Mouse (Mus musculus): ENCODE data around the gene Rae1. TPM values are rescaled to one million over a fixed set of nuclear protein-coding genes. Genes with fewer than 3 reads are reported as not detected.

Gene Rae1
- polyA plus RNA-seq, 1 experiment from 2014 or later: 156 TPM

DNA sequence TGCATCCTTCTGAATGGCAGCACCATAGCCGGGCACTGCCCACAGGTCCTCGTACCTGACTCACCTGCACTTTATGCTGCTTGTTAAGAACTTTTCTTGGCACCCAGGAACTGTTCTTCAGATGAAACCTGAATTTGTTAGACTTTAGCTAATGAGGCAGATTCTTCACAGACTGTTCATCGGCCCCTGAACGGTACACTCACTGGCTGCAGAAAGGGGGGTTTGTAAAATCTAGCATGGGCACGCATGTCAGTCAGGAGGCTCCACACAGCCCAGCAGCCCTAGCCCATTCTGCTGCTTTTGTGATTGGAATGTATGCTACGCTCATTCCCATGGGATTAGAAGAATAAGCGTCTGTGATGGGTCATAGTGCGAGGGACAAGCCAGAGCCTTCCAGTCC, 3.8 kb downstream of the Rae1 start:
- Histone ChIP-seq H3K4me3 (ENCODE audit: low read depth, low read length) (no peak overlapping the region), H3K9ac (ENCODE audit: low read length) (no peak overlapping the region), H3K9me3 (replicated peaks; ENCODE audit: control insufficient read depth, low read length) (no peaks in the 10 kb centered on the region), H3K27me3 (replicated peaks; ENCODE audit: control insufficient read depth, insufficient read depth, low read length) (no peaks in the 10 kb centered on the region), H3K36me3 (ENCODE audit: control insufficient read depth, insufficient read depth, low read length) (peaks cover 62% of the 10 kb centered on the region), H3K4me1 (ENCODE audit: control insufficient read depth, insufficient read depth, low read length) (peaks cover 7% of the 10 kb centered on the region), H3K27ac (ENCODE audit: low read depth, low read length) (no peak overlapping the region), H3K4me2 (ENCODE audit: low read length) (no peak overlapping the region)
- ATAC-seq (no peak), DNase-seq (ENCODE audit: low spot score) (no peak)
- WGBS: 92% methylated on average over 8 of the region's 8 CpGs

GRCm38 (mm10) chr2:173010220-173010717, 10.4 kb downstream of the Rae1 start:
- Histone ChIP-seq H3K4me2 (ENCODE audit: low read length) (no peak overlapping the region), H3K9ac (ENCODE audit: low read length) (no peak overlapping the region), H3K27ac (ENCODE audit: low read depth, low read length) (no peak overlapping the region), H3K4me3 (ENCODE audit: low read depth, low read length) (no peak overlapping the region), H3K4me1 (ENCODE audit: control insufficient read depth, insufficient read depth, low read length) (no peaks in the 10 kb centered on the region), H3K9me3 (replicated peaks; ENCODE audit: control insufficient read depth, low read length) (no peaks in the 10 kb centered on the region), H3K36me3 (ENCODE audit: control insufficient read depth, insufficient read depth, low read length) (peaks cover 99% of the 10 kb centered on the region), H3K27me3 (replicated peaks; ENCODE audit: control insufficient read depth, insufficient read depth, low read length) (no peaks in the 10 kb centered on the region)
- no peak for ATAC-seq
- no peak for DNase-seq (ENCODE audit: low spot score)
- 74% methylated on average over 3 of the region's 3 CpGs for WGBS

- ATAC-seq (no peak), DNase-seq (ENCODE audit: low spot score) (no peak)
- Histone ChIP-seq H3K4me1 (ENCODE audit: control insufficient read depth, insufficient read depth, low read length) (no peaks in the 10 kb centered on the region), H3K4me2 (ENCODE audit: low read length) (no peak overlapping the region), H3K9ac (ENCODE audit: low read length) (no peak overlapping the region), H3K27me3 (replicated peaks; ENCODE audit: control insufficient read depth, insufficient read depth, low read length) (no peaks in the 10 kb centered on the region), H3K4me3 (ENCODE audit: low read depth, low read length) (no peak overlapping the region), H3K36me3 (ENCODE audit: control insufficient read depth, insufficient read depth, low read length) (peaks cover 98% of the 10 kb centered on the region), H3K27ac (ENCODE audit: low read depth, low read length) (no peak overlapping the region), H3K9me3 (replicated peaks; ENCODE audit: control insufficient read depth, low read length) (no peaks in the 10 kb centered on the region)
- 97% methylated on average over 8 of the region's 8 CpGs for WGBS
Measured at GRCm38 (mm10) chr2:173011440-173011839, 11.5 kb downstream of the Rae1 start.

DNA sequence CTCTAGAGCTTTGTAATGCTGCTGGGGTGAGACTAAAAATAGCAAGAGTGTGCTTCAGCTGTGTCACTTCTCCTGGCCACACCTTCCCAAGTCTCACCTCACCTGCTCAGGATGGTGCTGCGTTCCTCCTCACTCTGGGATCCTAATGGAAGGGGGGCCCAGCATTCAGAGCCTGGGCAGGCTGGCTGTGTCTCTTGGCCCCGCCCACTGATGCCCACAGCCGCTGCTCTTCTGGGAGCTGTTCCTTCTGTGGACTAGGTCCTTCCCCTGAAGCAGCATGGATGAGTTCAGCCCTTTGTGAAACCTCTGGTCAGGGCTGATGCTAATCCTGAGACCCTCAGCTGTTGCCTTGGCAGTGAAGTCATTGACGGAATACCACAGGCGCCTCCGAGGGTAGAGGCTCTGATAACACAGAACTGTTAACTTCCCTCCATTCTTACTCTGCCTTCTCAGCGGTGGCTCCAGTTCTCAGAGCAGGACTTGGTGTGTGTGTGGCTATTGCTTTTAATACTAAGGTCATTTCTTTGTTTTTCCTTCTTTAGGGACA, 14.9 kb downstream of the Rae1 start:
- Histone ChIP-seq H3K27me3 (replicated peaks; ENCODE audit: control insufficient read depth, insufficient read depth, low read length) (0 out of 2 replicates have a peak, but pooled peaks cover 3% of the 10 kb centered on the region), H3K27ac (ENCODE audit: low read depth, low read length) (no peak overlapping the region), H3K4me2 (ENCODE audit: low read length) (no peak overlapping the region), H3K36me3 (ENCODE audit: control insufficient read depth, insufficient read depth, low read length) (peaks cover 65% of the 10 kb centered on the region), H3K9me3 (replicated peaks; ENCODE audit: control insufficient read depth, low read length) (no peaks in the 10 kb centered on the region), H3K4me1 (ENCODE audit: control insufficient read depth, insufficient read depth, low read length) (peaks cover 4% of the 10 kb centered on the region; the same call in 1 of the 2 replicates), H3K9ac (ENCODE audit: low read length) (no peak overlapping the region), H3K4me3 (ENCODE audit: low read depth, low read length) (no peak overlapping the region)
- no peak for DNase-seq (ENCODE audit: low spot score)
- WGBS: 76% methylated on average over 7 of the region's 7 CpGs
- ATAC-seq: no peak

DNA sequence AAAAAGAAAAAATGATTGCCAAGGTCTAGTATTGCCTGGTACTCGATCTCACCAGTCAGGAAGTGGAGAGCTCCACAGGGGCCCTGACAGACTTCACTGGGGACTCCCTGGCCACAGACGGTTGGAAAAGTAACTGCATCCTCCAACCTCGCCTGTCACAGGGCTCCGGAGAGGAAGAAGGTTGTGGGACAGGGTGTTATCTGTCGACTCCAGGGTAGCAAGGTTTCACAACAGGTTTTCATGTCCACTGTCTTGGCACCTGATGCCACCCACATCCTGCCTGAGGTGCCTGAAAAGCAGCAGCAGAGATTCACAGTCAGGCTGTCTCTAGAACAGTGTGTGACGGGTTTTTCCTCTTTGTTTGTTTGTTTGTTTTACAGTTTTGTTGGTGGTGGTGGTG, 18.0 kb downstream of the Rae1 start:
- no peak overlapping the region for H3K4me2 ChIP-seq (ENCODE audit: low read length)
- H3K36me3 ChIP-seq (ENCODE audit: control insufficient read depth, insufficient read depth, low read length): peaks cover 34% of the 10 kb centered on the region
- ATAC-seq (no peak), DNase-seq (ENCODE audit: low spot score) (no peak)
- 43% methylated on average over 6 of the region's 6 CpGs for WGBS
- no peak overlapping the region for H3K27ac ChIP-seq (ENCODE audit: low read depth, low read length)
- 0 out of 2 replicates have a peak, but pooled peaks cover 3% of the 10 kb centered on the region for H3K27me3 ChIP-seq (replicated peaks; ENCODE audit: control insufficient read depth, insufficient read depth, low read length)
- H3K4me3 ChIP-seq (ENCODE audit: low read depth, low read length): no peak overlapping the region
- H3K4me1 ChIP-seq (ENCODE audit: control insufficient read depth, insufficient read depth, low read length): peaks cover 13% of the 10 kb centered on the region
- no peak overlapping the region for H3K9ac ChIP-seq (ENCODE audit: low read length)
- H3K9me3 ChIP-seq (replicated peaks; ENCODE audit: control insufficient read depth, low read length): no peaks in the 10 kb centered on the region

- Histone ChIP-seq H3K4me3 (ENCODE audit: low read depth, low read length) (no peak overlapping the region), H3K36me3 (ENCODE audit: control insufficient read depth, insufficient read depth, low read length) (peaks cover 31% of the 10 kb centered on the region), H3K27me3 (replicated peaks; ENCODE audit: control insufficient read depth, insufficient read depth, low read length) (0 out of 2 replicates have a peak, but pooled peaks cover 3% of the 10 kb centered on the region), H3K4me2 (ENCODE audit: low read length) (no peak overlapping the region), H3K9me3 (replicated peaks; ENCODE audit: control insufficient read depth, low read length) (no peaks in the 10 kb centered on the region), H3K27ac (ENCODE audit: low read depth, low read length) (no peak overlapping the region), H3K4me1 (ENCODE audit: control insufficient read depth, insufficient read depth, low read length) (peaks cover 20% of the 10 kb centered on the region), H3K9ac (ENCODE audit: low read length) (no peak overlapping the region)
- no peak for ATAC-seq
- DNase-seq (ENCODE audit: low spot score): no peak
- 24% methylated on average over 8 of the region's 8 CpGs for WGBS
Measured at GRCm38 (mm10) chr2:173018618-173019017, 18.7 kb downstream of the Rae1 start.

DNA sequence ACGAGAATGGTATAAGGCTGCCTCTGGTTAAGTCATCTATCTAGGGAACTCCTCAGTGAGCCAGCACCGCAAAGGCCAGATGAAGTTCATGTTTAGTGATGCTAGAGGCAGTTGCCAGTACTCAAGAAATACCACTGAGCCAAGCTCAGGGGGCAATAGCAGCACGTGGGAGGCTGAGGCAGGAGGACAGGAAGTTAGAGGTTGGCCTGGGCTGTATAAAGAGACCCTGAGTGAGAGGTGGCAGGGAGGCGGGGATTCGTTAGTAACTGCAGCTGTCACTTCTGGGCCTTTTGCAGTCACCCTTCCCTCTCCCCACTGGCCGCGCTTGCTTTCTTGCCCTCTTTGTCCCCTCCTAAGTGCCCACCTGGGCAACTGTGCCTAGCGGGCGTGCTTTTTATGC, 19.4 kb downstream of the Rae1 start:
- Histone ChIP-seq H3K4me3 (ENCODE audit: low read depth, low read length) (peak overlapping the region; percentile 32), H3K27ac (ENCODE audit: low read depth, low read length) (no peak overlapping the region), H3K4me2 (ENCODE audit: low read length) (peak overlapping the region; percentile 86), H3K9ac (ENCODE audit: low read length) (peak overlapping the region; percentile 41), H3K36me3 (ENCODE audit: control insufficient read depth, insufficient read depth, low read length) (peaks cover 24% of the 10 kb centered on the region), H3K4me1 (ENCODE audit: control insufficient read depth, insufficient read depth, low read length) (peaks cover 26% of the 10 kb centered on the region), H3K27me3 (replicated peaks; ENCODE audit: control insufficient read depth, insufficient read depth, low read length) (0 out of 2 replicates have a peak, but pooled peaks cover 3% of the 10 kb centered on the region), H3K9me3 (replicated peaks; ENCODE audit: control insufficient read depth, low read length) (no peaks in the 10 kb centered on the region)
- WGBS: 9% methylated on average over 9 of the region's 9 CpGs
- DNase-seq (ENCODE audit: low spot score): peak; percentile 15
- no peak for ATAC-seq

GRCm38 (mm10) chr2:173019790-173020189, 19.9 kb downstream of the Rae1 start:
- ATAC-seq: peak; percentile 75
- Histone ChIP-seq H3K36me3 (ENCODE audit: control insufficient read depth, insufficient read depth, low read length) (peaks cover 22% of the 10 kb centered on the region), H3K4me2 (ENCODE audit: low read length) (peak overlapping the region; percentile 86), H3K27ac (ENCODE audit: low read depth, low read length) (no peak overlapping the region), H3K4me3 (ENCODE audit: low read depth, low read length) (peak overlapping the region; percentile 32), H3K9ac (ENCODE audit: low read length) (peak overlapping the region; percentile 41), H3K4me1 (ENCODE audit: control insufficient read depth, insufficient read depth, low read length) (peaks cover 30% of the 10 kb centered on the region), H3K27me3 (replicated peaks; ENCODE audit: control insufficient read depth, insufficient read depth, low read length) (0 out of 2 replicates have a peak, but pooled peaks cover 3% of the 10 kb centered on the region), H3K9me3 (replicated peaks; ENCODE audit: control insufficient read depth, low read length) (no peaks in the 10 kb centered on the region)
- under 1% methylated on average over 18 of the region's 29 CpGs for WGBS
- peak; percentile 93 for DNase-seq (ENCODE audit: low spot score)

DNA sequence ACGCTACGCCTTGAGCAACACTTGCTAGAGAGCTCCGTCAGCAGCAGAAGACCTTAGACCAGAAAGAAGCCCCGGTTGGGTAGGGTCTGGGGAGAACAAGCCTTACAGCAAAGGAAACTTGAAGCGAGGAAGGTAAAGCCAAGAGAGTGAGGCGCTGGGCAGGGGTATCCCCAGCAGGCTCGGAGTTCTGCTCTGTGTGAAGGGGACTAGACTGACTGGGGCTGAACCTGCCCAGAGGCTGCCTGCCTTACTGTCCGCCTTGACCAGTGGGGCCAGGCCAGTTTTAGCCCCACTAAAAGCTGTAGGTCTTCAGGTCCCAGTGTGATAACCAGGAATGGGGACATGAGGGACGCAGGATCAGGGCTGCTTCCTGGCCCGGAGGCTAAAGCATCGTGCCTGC, 20.5 kb downstream of the Rae1 start, which contains the start of gene Rbm38:
Rbm38 (plus strand) TSS at position 69 of the 400 bp plus-strand sequence.
- ATAC-seq: no peak
- H3K4me1 ChIP-seq (ENCODE audit: control insufficient read depth, insufficient read depth, low read length): peaks cover 35% of the 10 kb centered on the region
- H3K9me3 ChIP-seq (replicated peaks; ENCODE audit: control insufficient read depth, low read length): no peaks in the 10 kb centered on the region
- peaks cover 15% of the 10 kb centered on the region for H3K36me3 ChIP-seq (ENCODE audit: control insufficient read depth, insufficient read depth, low read length)
- peak within 1 kb of the TSS; percentile 41 for H3K9ac ChIP-seq (ENCODE audit: low read length)
- peak within 1 kb of the TSS; percentile 93 for H3K4me2 ChIP-seq (ENCODE audit: low read length)
- 0 out of 2 replicates have a peak, but pooled peaks cover 3% of the 10 kb centered on the region for H3K27me3 ChIP-seq (replicated peaks; ENCODE audit: control insufficient read depth, insufficient read depth, low read length)
- H3K27ac ChIP-seq (ENCODE audit: low read depth, low read length): no peak within 1 kb of the TSS
- H3K4me3 ChIP-seq (ENCODE audit: low read depth, low read length): peak within 1 kb of the TSS; percentile 32
- no peak for DNase-seq (ENCODE audit: low spot score)
- WGBS: 29% methylated on average over 11 of the region's 11 CpGs

Data from forebrain, embryonic 14.5 days (tissue).